Mouse (Mus musculus): ENCODE measurements around the gene Gm49510. TPM values are rescaled to one million over a fixed set of nuclear protein-coding genes. Genes with fewer than 3 reads are reported as not detected.

Gm49510 gene
- total RNA-seq, 4 experiments from 2014 or later, result not detected

- DNase-seq (ENCODE audit: low spot score in 2 of 2), result no peak
Measured at GRCm38 (mm10) chr15:78940325-78940724, 40.9 kb downstream of the Gm49510 start.

GRCm38 (mm10) chr15:78942663-78943062, 43.2 kb downstream of the Gm49510 start:
- peak; percentile 64 to 74 for DNase-seq (ENCODE audit: low spot score in 2 of 2)

- no peak for DNase-seq (ENCODE audit: low spot score in 2 of 2)
Measured at GRCm38 (mm10) chr15:78946232-78946631, 46.8 kb downstream of the Gm49510 start.

GRCm38 (mm10) chr15:78947657-78948056, 48.2 kb downstream of the Gm49510 start, which contains the start of gene Triobp:
Gene Triobp, plus strand, starts transcription at chr15:78947724.
- peak; percentile 73 to 77 for DNase-seq (ENCODE audit: low spot score in 2 of 2)

GRCm38 (mm10) chr15:78948152-78948725, 48.8 kb downstream of the Gm49510 start:
- DNase-seq (ENCODE audit: low spot score in 2 of 2), result no peak

GRCm38 (mm10) chr15:78948883-78949282, 49.4 kb downstream of the Gm49510 start:
- DNase-seq (ENCODE audit: low spot score in 2 of 2), result no peak

- DNase-seq (ENCODE audit: low spot score in 2 of 2), result no peak
Measured at GRCm38 (mm10) chr15:78955663-78956062, 56.2 kb downstream of the Gm49510 start.

GRCm38 (mm10) chr15:78956351-78956750, 56.9 kb downstream of the Gm49510 start:
- no peak for DNase-seq (ENCODE audit: low spot score in 2 of 2)

- DNase-seq (ENCODE audit: low spot score in 2 of 2), result no peak
Measured at GRCm38 (mm10) chr15:78957021-78957420, 57.6 kb downstream of the Gm49510 start.

- no peak for DNase-seq (ENCODE audit: low spot score in 2 of 2)
Measured at GRCm38 (mm10) chr15:78959537-78959936, 60.1 kb downstream of the Gm49510 start.

GRCm38 (mm10) chr15:78960088-78960487, 60.6 kb downstream of the Gm49510 start:
- DNase-seq (ENCODE audit: low spot score in 2 of 2), result peak; percentile 60 to 78

- peak; percentile 55 to 62 for DNase-seq (ENCODE audit: low spot score in 2 of 2)
Measured at GRCm38 (mm10) chr15:78962885-78963284, 63.4 kb downstream of the Gm49510 start.

Small RNA genes lying within 50 kb of the gene (microRNA-seq; reads per million reads assigned to microRNA genes)
- not detected for gene Mir6955

Other genes with a start within 250 kb of the Gm49510 start
- gene Elfn2, start 180.9 kb upstream of the Gm49510 start, total RNA-seq (2022), result under 1 TPM in 3 of 4 experiments, not detected in 1; 0.05 to 0.11 (median 0.07) TPM
- 1 to 10 TPM; 2.3 to 3.6 (median 2.7) TPM for gene Mfng, start 126.2 kb upstream of the Gm49510 start, total RNA-seq (2022)
- 1 to 10 TPM; 3.4 to 6.0 (median 4.4) TPM for gene Card10, start 96.6 kb upstream of the Gm49510 start, total RNA-seq (2022)
- gene Cdc42ep1, start 57.0 kb upstream of the Gm49510 start, total RNA-seq (2022), result 1 to 10 TPM; 4.1 to 7.3 (median 6.2) TPM
- not detected for gene Lgals2, start 44.1 kb upstream of the Gm49510 start, total RNA-seq (2022)
- gene Gga1, start 22.5 kb upstream of the Gm49510 start, total RNA-seq (2022), result 10 to 100 TPM; 41.8 to 44.9 (median 43.5) TPM
- gene Sh3bp1, start 101 bp downstream of the Gm49510 start, total RNA-seq (2022), result 1 to 10 TPM in 2 of 4 experiments, under 1 TPM in 2; 0.80 to 1.7 (median 1.2) TPM
- gene Pdxp, start 14.3 kb downstream of the Gm49510 start, total RNA-seq (2022), result 1 to 10 TPM; 1.7 to 2.7 (median 2.1) TPM
- 100 to 1,000 TPM; 214 to 406 (median 281) TPM for gene Lgals1, start 27.1 kb downstream of the Gm49510 start, total RNA-seq (2022)
- 10 to 100 TPM; 24.0 to 31.2 (median 28.1) TPM for gene Nol12, start 35.3 kb downstream of the Gm49510 start, total RNA-seq (2022)
- 10 to 100 TPM; 38.3 to 69.6 (median 41.9) TPM for gene Triobp, start 48.1 kb downstream of the Gm49510 start, total RNA-seq (2022)
- gene H1f0, start 128.8 kb downstream of the Gm49510 start, total RNA-seq (2022), result 100 to 1,000 TPM in 1 of 4 experiments, 10 to 100 TPM in 3; 84.7 to 103 (median 92.1) TPM
- gene Galr3, start 142.2 kb downstream of the Gm49510 start, total RNA-seq (2022), result not detected
- gene Ankrd54, start 163.2 kb downstream of the Gm49510 start, total RNA-seq (2022), result 1 to 10 TPM; 3.1 to 5.8 (median 3.5) TPM
- gene Eif3l, start 175.5 kb downstream of the Gm49510 start, total RNA-seq (2022), result 10 to 100 TPM; 57.8 to 60.8 (median 60.6) TPM
- gene Micall1, start 209.2 kb downstream of the Gm49510 start, total RNA-seq (2022), result 10 to 100 TPM in 3 of 4 experiments, 1 to 10 TPM in 1; 9.8 to 12.6 (median 11.2) TPM
- 10 to 100 TPM; 57.8 to 75.3 (median 70.3) TPM for gene Polr2f, start 241.3 kb downstream of the Gm49510 start, total RNA-seq (2022)
- 1 to 10 TPM in 1 of 4 experiments, under 1 TPM in 3; 0.36 to 1.5 (median 0.80) TPM for gene 1700088E04Rik, start 241.6 kb downstream of the Gm49510 start, total RNA-seq (2022)